Mouse (Mus musculus) forebrain, embryonic 13.5 days (tissue): ENCODE results near the gene Itgal. TPM values are rescaled to one million over a fixed set of nuclear protein-coding genes. Genes with fewer than 3 reads are reported as not detected.
"Not testable (repeated sequence)": the region's sequence is repeated elsewhere in the genome, so short reads cannot be mapped to it uniquely, and the experiment has no call there.

Source experiments
- ATAC-seq: fragments of 200-750 bp; cut with Nextera tagmentation; 2 replicates; pipeline ENCODE4 v1.8.0; 2017
- H3K27ac ChIP-seq: fragments of 300-500 bp; sonication (generic); 2 replicates; pipeline ENCODE4 v1.5.1; 2015; ENCODE audit warnings: inconsistent platforms, mild to moderate bottlenecking, moderate library complexity
- H3K27me3 ChIP-seq: fragments of 300-500 bp; sonication (generic); 2 replicates; pipeline ENCODE4 v1.6.1; 2015; ENCODE audit warnings: mild to moderate bottlenecking, inconsistent platforms
- H3K36me3 ChIP-seq: fragments of 300-500 bp; sonication (generic); 2 replicates; pipeline ENCODE4 v1.6.1; 2015; ENCODE audit warnings: mild to moderate bottlenecking, inconsistent platforms; ENCODE audit not compliant: poor library complexity, severe bottlenecking
- H3K4me1 ChIP-seq: fragments of 300-500 bp; sonication (generic); 2 replicates; pipeline ENCODE4 v1.6.1; 2015; ENCODE audit warnings: inconsistent platforms
- H3K4me2 ChIP-seq: fragments of 300-500 bp; sonication (generic); 2 replicates; pipeline ENCODE4 v1.6.1; 2015; ENCODE audit warnings: inconsistent platforms, mild to moderate bottlenecking, moderate library complexity
- H3K4me3 ChIP-seq: fragments of 300-500 bp; sonication (generic); 2 replicates; pipeline ENCODE4 v1.5.1; 2015; ENCODE audit warnings: mild to moderate bottlenecking, inconsistent platforms
- H3K9ac ChIP-seq: fragments of 300-500 bp; sonication (generic); 2 replicates; pipeline ENCODE4 v1.6.1; 2015; ENCODE audit warnings: mild to moderate bottlenecking, inconsistent platforms
- H3K9me3 ChIP-seq: fragments of 300-500 bp; sonication (generic); replicated peaks from 2 replicates; pipeline ENCODE4 v1.6.1; 2016; ENCODE audit warnings: inconsistent platforms
- WGBS: fragments of 180-500 bp; shearing (Covaris S2); methylation state at CpG from one replicate; pipeline ENCODE4 v1.1.7; 2015; 5-methylcytosine and 5-hydroxymethylcytosine counted together
- polyA plus RNA-seq: library from polyadenylated mRNA; unstranded; fragments of >200 nt; fragmentation: Nextera tagmentation; extraction: Ambion mirVana; gene quantifications from 2 replicates; pipeline ENCODE4 v1.2.1, GENCODE M21; 2015

Gene Itgal
- polyA plus RNA-seq = 0.19 and 0.26 TPM in 2 replicates

- Histone ChIP-seq H3K9ac (no peak within 1 kb of the TSS), H3K9me3 (no peaks in the 10 kb centered on the region), H3K36me3 (no peaks in the 10 kb centered on the region), H3K27ac (no peak within 1 kb of the TSS), H3K27me3 (no peaks in the 10 kb centered on the region), H3K4me1 (no peaks in the 10 kb centered on the region), H3K4me3 (no peak within 1 kb of the TSS), H3K4me2 (no peak within 1 kb of the TSS)
- WGBS = 88% methylated on average over 11 of the region's 11 CpGs
- ATAC-seq = no peak
Observed at GRCm38 (mm10) chr7:127296098-127296497, at the start of gene Itgal. Gene Itgal, plus strand, starts transcription at chr7:127296260.

GRCm38 (mm10) chr7:127250511-127250910 is 45.5 kb upstream of the Itgal start:
- not testable (repeated sequence) for H3K27ac ChIP-seq, H3K4me2 ChIP-seq, H3K9ac ChIP-seq, H3K4me3 ChIP-seq, H3K9me3 ChIP-seq, ATAC-seq, H3K27me3 ChIP-seq
- peaks cover 26% of the 10 kb centered on the region for H3K4me1 ChIP-seq
- H3K36me3 ChIP-seq = peaks cover 41% of the 10 kb centered on the region
- 90% methylated on average over 8 of the region's 8 CpGs for WGBS

- Histone ChIP-seq H3K9ac (no peak overlapping the region), H3K4me1 (peaks cover 14% of the 10 kb centered on the region), H3K27me3 (no peaks in the 10 kb centered on the region), H3K27ac (no peak overlapping the region), H3K4me2 (no peak overlapping the region), H3K36me3 (peaks cover 42% of the 10 kb centered on the region), H3K9me3 (no peaks in the 10 kb centered on the region), H3K4me3 (no peak overlapping the region)
- 95% methylated on average over 2 of the region's 2 CpGs for WGBS
- no peak for ATAC-seq
Observed at GRCm38 (mm10) chr7:127252414-127252813, 43.6 kb upstream of the Itgal start.

- 84% methylated on average over 6 of the region's 6 CpGs for WGBS
- no peak for ATAC-seq
- Histone ChIP-seq H3K4me1 (peaks cover 14% of the 10 kb centered on the region), H3K27ac (peak overlapping the region; percentile 91), H3K9ac (peak overlapping the region; percentile 70), H3K9me3 (no peaks in the 10 kb centered on the region), H3K4me2 (peak overlapping the region; percentile 73), H3K36me3 (peaks cover 43% of the 10 kb centered on the region), H3K4me3 (peak overlapping the region; percentile 57), H3K27me3 (no peaks in the 10 kb centered on the region)
Observed at GRCm38 (mm10) chr7:127253341-127253740, 42.7 kb upstream of the Itgal start.

GRCm38 (mm10) chr7:127253821-127254769 is 42.0 kb upstream of the Itgal start:
- peaks cover 20% of the 10 kb centered on the region for H3K4me1 ChIP-seq
- no peaks in the 10 kb centered on the region for H3K27me3 ChIP-seq
- H3K4me3 ChIP-seq = peak overlapping the region; percentile 57
- H3K36me3 ChIP-seq = peaks cover 38% of the 10 kb centered on the region
- peak; percentile 94 for ATAC-seq
- peak overlapping the region; percentile 91 for H3K27ac ChIP-seq
- peak overlapping the region; percentile 73 for H3K4me2 ChIP-seq
- no peaks in the 10 kb centered on the region for H3K9me3 ChIP-seq
- peak overlapping the region; percentile 70 for H3K9ac ChIP-seq
- under 1% methylated on average over 124 of the region's 136 CpGs for WGBS

GRCm38 (mm10) chr7:127255008-127255407 is 41.1 kb upstream of the Itgal start:
- Histone ChIP-seq H3K27ac (0 out of 2 replicates have a peak overlapping the region, but pooled peaks have one; percentile 91), H3K4me1 (peaks cover 29% of the 10 kb centered on the region), H3K4me3 (peak overlapping the region; percentile 57), H3K9me3 (no peaks in the 10 kb centered on the region), H3K36me3 (peaks cover 29% of the 10 kb centered on the region), H3K9ac (peak overlapping the region; percentile 70), H3K27me3 (no peaks in the 10 kb centered on the region), H3K4me2 (peak overlapping the region; percentile 73)
- ATAC-seq = no peak
- WGBS = 45% methylated on average over 4 of the region's 4 CpGs

- H3K4me3 ChIP-seq = no peak overlapping the region
- no peaks in the 10 kb centered on the region for H3K9me3 ChIP-seq
- H3K27ac ChIP-seq = no peak overlapping the region
- WGBS = 90% methylated on average over 2 of the region's 2 CpGs
- no peak overlapping the region for H3K4me2 ChIP-seq
- H3K36me3 ChIP-seq = peaks cover 28% of the 10 kb centered on the region
- ATAC-seq = no peak
- H3K9ac ChIP-seq = no peak overlapping the region
- H3K27me3 ChIP-seq = no peaks in the 10 kb centered on the region
- H3K4me1 ChIP-seq = peaks cover 32% of the 10 kb centered on the region
Observed at GRCm38 (mm10) chr7:127255965-127256364, 40.1 kb upstream of the Itgal start.

GRCm38 (mm10) chr7:127256518-127256917 is 39.5 kb upstream of the Itgal start:
- no peak overlapping the region for H3K9ac ChIP-seq
- no peaks in the 10 kb centered on the region for H3K27me3 ChIP-seq
- peaks cover 24% of the 10 kb centered on the region for H3K36me3 ChIP-seq
- H3K4me2 ChIP-seq = no peak overlapping the region
- ATAC-seq = no peak
- H3K27ac ChIP-seq = no peak overlapping the region
- no peak overlapping the region for H3K4me3 ChIP-seq
- WGBS = 92% methylated on average over 5 of the region's 5 CpGs
- H3K9me3 ChIP-seq = no peaks in the 10 kb centered on the region
- H3K4me1 ChIP-seq = peaks cover 38% of the 10 kb centered on the region

GRCm38 (mm10) chr7:127259186-127259905 is 36.7 kb upstream of the Itgal start:
- H3K4me2 ChIP-seq = peak overlapping the region; percentile 88
- H3K4me1 ChIP-seq = peaks cover 34% of the 10 kb centered on the region
- ATAC-seq = no peak
- H3K36me3 ChIP-seq = peaks cover 24% of the 10 kb centered on the region
- H3K9ac ChIP-seq = peak overlapping the region; percentile 70
- H3K27ac ChIP-seq = no peak overlapping the region
- H3K27me3 ChIP-seq = no peaks in the 10 kb centered on the region
- 72% methylated on average over 8 of the region's 8 CpGs for WGBS
- H3K4me3 ChIP-seq = peak overlapping the region; percentile 59
- H3K9me3 ChIP-seq = no peaks in the 10 kb centered on the region

- Histone ChIP-seq H3K36me3 (peaks cover 24% of the 10 kb centered on the region), H3K4me1 (peaks cover 24% of the 10 kb centered on the region), H3K9ac (peak within 1 kb of the TSS; percentile 70), H3K4me2 (peak within 1 kb of the TSS; percentile 88), H3K27ac (no peak within 1 kb of the TSS), H3K4me3 (peak within 1 kb of the TSS; percentile 59), H3K27me3 (no peaks in the 10 kb centered on the region), H3K9me3 (no peaks in the 10 kb centered on the region)
- under 1% methylated on average over 50 of the region's 50 CpGs for WGBS
- ATAC-seq = peak; percentile 99
Observed at GRCm38 (mm10) chr7:127260309-127261111, 35.5 kb upstream of the Itgal start, which contains the start of gene Dctpp1. Gene Dctpp1, minus strand, starts transcription at chr7:127260709.

- no peaks in the 10 kb centered on the region for H3K9me3 ChIP-seq
- H3K36me3 ChIP-seq = peaks cover 9% of the 10 kb centered on the region
- H3K27ac ChIP-seq = no peak overlapping the region
- H3K27me3 ChIP-seq = no peaks in the 10 kb centered on the region
- 83% methylated on average over 10 of the region's 10 CpGs for WGBS
- ATAC-seq = no peak
- H3K9ac ChIP-seq = no peak overlapping the region
- no peak overlapping the region for H3K4me3 ChIP-seq
- peaks cover 24% of the 10 kb centered on the region for H3K4me1 ChIP-seq
- no peak overlapping the region for H3K4me2 ChIP-seq
Observed at GRCm38 (mm10) chr7:127262218-127262961, 33.7 kb upstream of the Itgal start.
